Mouse (Mus musculus) kidney, postnatal 0 days (tissue): Measurements from ENCODE around the gene Ildr2. TPM values are rescaled to one million over a fixed set of nuclear protein-coding genes. Genes with fewer than 3 reads are reported as not detected.

Experiments
- ATAC-seq: fragments of 200-750 bp; cut with Nextera tagmentation; replicated peaks from 2 replicates; pipeline ENCODE4 v1.8.0; 2017; ENCODE audit warnings: low read depth, moderate number of reproducible peaks, moderate TSS enrichment, moderate library complexity; ENCODE audit not compliant: low FRiP score
- DNase-seq: peaks from one replicate; pipeline ENCODE4 v3.0.0-alpha.2; 2016; ENCODE audit warnings: low spot score
- H3K27ac ChIP-seq: fragments of 300-500 bp; sonication (generic); 2 replicates; pipeline ENCODE4 v1.5.1; 2014; ENCODE audit warnings: mild to moderate bottlenecking
- H3K27me3 ChIP-seq: fragments of 300-500 bp; sonication (generic); 2 replicates; pipeline ENCODE4 v1.6.1; 2014; ENCODE audit warnings: low read length, mixed read lengths; ENCODE audit not compliant: insufficient read depth
- H3K36me3 ChIP-seq: fragments of 300-500 bp; sonication (generic); 2 replicates; pipeline ENCODE4 v1.6.1; 2014; ENCODE audit warnings: low read length, mixed read lengths; ENCODE audit not compliant: insufficient read depth
- H3K4me1 ChIP-seq: fragments of 300-500 bp; sonication (generic); replicated peaks from 2 replicates; pipeline ENCODE4 v1.6.1; 2014; ENCODE audit warnings: antibody characterized with exemption, low read length, mixed read lengths; ENCODE audit not compliant: insufficient read depth
- H3K4me2 ChIP-seq: fragments of 300-500 bp; sonication (generic); 2 replicates; pipeline ENCODE4 v1.6.1; 2014; ENCODE audit warnings: mild to moderate bottlenecking, low read length, moderate library complexity, mixed read lengths
- H3K4me3 ChIP-seq: fragments of 300-500 bp; sonication (generic); replicated peaks from 2 replicates; pipeline ENCODE4 v1.5.1; 2014; ENCODE audit warnings: low read depth, low read length
- H3K9ac ChIP-seq: fragments of 300-500 bp; sonication (generic); 2 replicates; pipeline ENCODE4 v1.6.1; 2014; ENCODE audit warnings: low read depth, low read length
- H3K9me3 ChIP-seq: fragments of 300-500 bp; sonication (generic); replicated peaks from 2 replicates; pipeline ENCODE4 v1.6.1; 2016; ENCODE audit warnings: low read length, inconsistent platforms, mixed read lengths
- CTCF ChIP-seq: IDR thresholded peaks from 2 replicates; pipeline ENCODE4 v1.5.1; 2016; ENCODE audit warnings: antibody characterized with exemption, low read depth, mild to moderate bottlenecking, moderate library complexity
- WGBS: fragments of 180-500 bp; shearing (Covaris S2); extraction: QIAGEN DNeasy Blood & Tissue Kit; methylation state at CpG from one replicate; pipeline ENCODE4 v1.1.7; 2014; 5-methylcytosine and 5-hydroxymethylcytosine counted together
- polyA plus RNA-seq: library from polyadenylated mRNA; unstranded; fragments of >200 nt; fragmentation: Nextera tagmentation; extraction: Ambion mirVana; gene quantifications from 2 replicates; pipeline ENCODE4 v1.2.1, GENCODE M21; 2015

Gene Ildr2
- 3.1 and 3.2 TPM in 2 replicates for polyA plus RNA-seq

- peak; percentile 56 for DNase-seq
- Histone ChIP-seq H3K4me3 (peak within 1 kb of the TSS; percentile 41), H3K27ac (peak within 1 kb of the TSS; percentile 19; the same call in 1 of the 2 replicates), H3K9ac (peak within 1 kb of the TSS; percentile 57), H3K4me1 (0 out of 2 replicates have a peak, but pooled peaks cover 4% of the 10 kb centered on the region), H3K36me3 (no peaks in the 10 kb centered on the region), H3K9me3 (no peaks in the 10 kb centered on the region), H3K27me3 (no peaks in the 10 kb centered on the region), H3K4me2 (peak within 1 kb of the TSS; percentile 90)
- TF ChIP-seq CTCF = no peak; the same call in 1 of the 2 replicates
- peak; percentile 79 for ATAC-seq
- WGBS = under 1% methylated on average over 69 of the region's 72 CpGs
Observed at GRCm38 (mm10) chr1:166253898-166254894, at the start of gene Ildr2. Ildr2 (plus strand) TSS chr1:166254139.

DNA sequence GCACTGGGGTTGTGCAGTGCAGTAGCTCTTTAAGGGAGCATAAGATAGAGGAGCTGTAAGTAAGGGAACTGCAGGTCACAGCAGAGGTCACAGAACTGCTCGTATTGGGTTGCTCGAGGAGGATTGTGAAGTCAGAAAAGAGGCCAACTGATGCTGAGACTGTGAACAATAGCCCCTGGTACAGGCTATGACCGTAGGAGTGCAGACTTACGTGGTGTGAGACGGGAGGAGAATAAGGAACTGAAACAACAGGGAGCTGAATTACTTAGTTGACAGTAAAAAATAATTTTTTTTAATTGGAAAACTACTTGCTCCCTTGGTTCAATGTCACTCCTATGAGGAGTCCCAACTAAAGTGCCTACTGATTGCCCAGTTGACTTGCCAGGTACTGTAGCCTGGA lies 49.8 kb upstream of the Ildr2 start:
- 36% methylated on average over 5 of the region's 5 CpGs for WGBS
- no peaks in the 10 kb centered on the region for H3K4me1 ChIP-seq
- H3K4me2 ChIP-seq = no peak overlapping the region
- no peaks in the 10 kb centered on the region for H3K27me3 ChIP-seq
- H3K4me3 ChIP-seq = no peak overlapping the region
- DNase-seq = no peak
- H3K27ac ChIP-seq = no peak overlapping the region
- no peak for TF ChIP-seq CTCF
- H3K9me3 ChIP-seq = no peaks in the 10 kb centered on the region
- no peak overlapping the region for H3K9ac ChIP-seq
- H3K36me3 ChIP-seq = no peaks in the 10 kb centered on the region
- ATAC-seq = no peak

- Histone ChIP-seq H3K27ac (no peak overlapping the region), H3K9ac (no peak overlapping the region), H3K4me3 (no peak overlapping the region), H3K4me1 (no peaks in the 10 kb centered on the region), H3K9me3 (no peaks in the 10 kb centered on the region), H3K4me2 (no peak overlapping the region), H3K36me3 (no peaks in the 10 kb centered on the region), H3K27me3 (no peaks in the 10 kb centered on the region)
- no peak for ATAC-seq
- WGBS = 38% methylated on average over 3 of the region's 3 CpGs
- DNase-seq = no peak
- no peak for TF ChIP-seq CTCF
Observed at GRCm38 (mm10) chr1:166205159-166205558, 48.8 kb upstream of the Ildr2 start.

GRCm38 (mm10) chr1:166209371-166209770 lies 44.6 kb upstream of the Ildr2 start:
- WGBS = 89% methylated on average over 6 of the region's 6 CpGs
- TF ChIP-seq CTCF = no peak
- no peak overlapping the region for H3K4me3 ChIP-seq

DNA sequence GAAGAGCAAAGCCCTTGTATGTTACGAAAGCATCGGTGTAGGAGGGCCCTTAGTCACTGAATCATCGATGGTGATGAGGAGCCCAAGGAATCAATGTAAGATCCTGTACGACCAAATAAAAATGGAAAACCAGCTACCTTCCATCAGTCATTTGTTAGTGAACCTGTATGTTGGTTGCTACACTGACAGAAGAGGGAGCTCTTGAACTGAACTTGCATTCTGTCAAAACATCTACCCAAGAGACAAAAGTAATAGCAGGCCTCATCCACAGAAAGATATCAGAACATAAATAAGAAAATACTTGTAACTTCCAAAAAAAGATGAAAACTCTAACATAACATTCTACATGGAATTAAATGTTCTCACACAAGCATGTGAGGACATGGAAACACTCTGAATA lies 39.8 kb upstream of the Ildr2 start:
- H3K9me3 ChIP-seq = no peaks in the 10 kb centered on the region
- no peaks in the 10 kb centered on the region for H3K36me3 ChIP-seq
- no peaks in the 10 kb centered on the region for H3K27me3 ChIP-seq
- ATAC-seq (no peak), DNase-seq (no peak)
- no peak overlapping the region for H3K27ac ChIP-seq
- 86% methylated on average over 4 of the region's 4 CpGs for WGBS
- H3K4me2 ChIP-seq = no peak overlapping the region
- H3K9ac ChIP-seq = no peak overlapping the region
- peak; percentile 62 for TF ChIP-seq CTCF
- H3K4me3 ChIP-seq = no peak overlapping the region
- H3K4me1 ChIP-seq = no peaks in the 10 kb centered on the region

More at GRCm38 (mm10) chr1:166209371-166209770, 44.6 kb upstream of the Ildr2 start:
- H3K9ac ChIP-seq = no peak overlapping the region
- H3K27ac ChIP-seq = no peak overlapping the region
- no peak overlapping the region for H3K4me2 ChIP-seq
- no peaks in the 10 kb centered on the region for H3K4me1 ChIP-seq
- H3K9me3 ChIP-seq = no peaks in the 10 kb centered on the region
- DNase-seq (no peak), ATAC-seq (no peak)
- H3K27me3 ChIP-seq = no peaks in the 10 kb centered on the region
- no peaks in the 10 kb centered on the region for H3K36me3 ChIP-seq

DNA sequence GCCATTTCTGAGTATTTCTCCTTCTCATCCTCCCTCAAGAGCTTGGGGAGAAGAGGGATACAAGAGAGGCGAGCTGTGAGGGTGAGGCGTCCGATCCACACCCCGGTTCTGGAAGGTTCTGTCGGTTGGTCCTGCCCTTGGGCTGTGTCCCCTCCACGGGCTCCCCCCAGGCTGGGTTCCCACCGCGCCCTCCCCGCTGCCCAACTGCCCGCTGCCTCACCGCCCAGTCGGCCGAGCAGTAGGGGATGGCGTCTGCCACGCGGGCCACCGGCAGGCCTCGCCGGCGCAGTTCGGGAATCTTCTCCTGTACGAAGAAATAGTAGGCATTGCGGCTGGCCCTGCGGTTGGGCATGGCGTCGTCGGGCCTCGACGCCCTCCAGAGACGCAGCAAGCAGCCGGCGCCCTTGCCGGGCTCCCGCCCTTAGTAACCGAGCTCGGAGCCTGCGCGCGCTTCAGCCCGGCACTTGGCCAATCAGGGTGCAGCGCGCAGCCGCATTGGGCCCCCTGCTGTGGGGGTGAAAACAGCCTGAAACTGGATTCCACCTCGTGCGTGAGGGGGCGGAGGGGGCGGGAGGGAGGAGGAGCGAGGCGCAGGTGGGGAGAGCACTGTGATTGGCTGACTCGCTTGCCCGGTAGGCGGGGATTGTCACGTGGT lies 15.5 kb upstream of the Ildr2 start, which contains the start of gene Mael:
TSS of gene Mael (minus strand) at position 433 of the 655 bp plus-strand sequence.
- no peak for DNase-seq
- H3K4me2 ChIP-seq = no peak within 1 kb of the TSS
- H3K27me3 ChIP-seq = no peaks in the 10 kb centered on the region
- H3K27ac ChIP-seq = no peak within 1 kb of the TSS
- no peak within 1 kb of the TSS for H3K4me3 ChIP-seq
- ATAC-seq = no peak
- no peaks in the 10 kb centered on the region for H3K36me3 ChIP-seq
- TF ChIP-seq CTCF = no peak
- WGBS = 89% methylated on average over 53 of the region's 53 CpGs
- H3K9me3 ChIP-seq = no peaks in the 10 kb centered on the region
- H3K4me1 ChIP-seq = no peaks in the 10 kb centered on the region
- H3K9ac ChIP-seq = no peak within 1 kb of the TSS
